Mouse (Mus musculus) lung, postnatal 0 days (tissue): ENCODE measurements at regions not wholly inside any gene's neighbourhood (a gene's known extent, or its start where the extent isn't known, plus 50 kb on each side); places are given as distances from the start of the nearest gene placed in this dataset.
"Not testable (repeated sequence)": the region's sequence is repeated elsewhere in the genome, so short reads cannot be mapped to it uniquely, and the experiment has no call there.

Experiments used
- ATAC-seq: fragments of 200-750 bp; cut with Nextera tagmentation; 2 replicates; pipeline ENCODE4 v1.8.0; 2017; ENCODE audit warnings: moderate library complexity
- DNase-seq: peaks from one replicate; pipeline ENCODE4 v3.0.0-alpha.2; 2016; ENCODE audit warnings: low spot score
- H3K27ac ChIP-seq: fragments of 300-500 bp; sonication (generic); 2 replicates; pipeline ENCODE4 v1.5.1; 2014; ENCODE audit warnings: antibody characterized with exemption, mild to moderate bottlenecking, low read length, mixed read lengths
- H3K27me3 ChIP-seq: fragments of 300-500 bp; sonication (generic); replicated peaks from 2 replicates; pipeline ENCODE4 v1.6.1; 2014; ENCODE audit warnings: low read length, mixed read lengths; ENCODE audit not compliant: insufficient read depth
- H3K36me3 ChIP-seq: fragments of 300-500 bp; sonication (generic); 2 replicates; pipeline ENCODE4 v1.6.1; 2014; ENCODE audit warnings: low read length, mixed read lengths; ENCODE audit not compliant: insufficient read depth
- H3K4me1 ChIP-seq: fragments of 300-500 bp; sonication (generic); 2 replicates; pipeline ENCODE4 v1.6.1; 2014; ENCODE audit warnings: antibody characterized with exemption, low read depth, low read length, mixed read lengths; ENCODE audit not compliant: insufficient read depth
- H3K4me2 ChIP-seq: fragments of 300-500 bp; sonication (generic); replicated peaks from 2 replicates; pipeline ENCODE4 v1.6.1; 2014; ENCODE audit warnings: low read depth, mild to moderate bottlenecking, low read length, moderate library complexity, mixed read lengths
- H3K4me3 ChIP-seq: fragments of 300-500 bp; sonication (generic); 2 replicates; pipeline ENCODE4 v1.5.1; 2014; ENCODE audit warnings: low read depth, low read length
- H3K9ac ChIP-seq: fragments of 300-500 bp; sonication (generic); replicated peaks from 2 replicates; pipeline ENCODE4 v1.6.1; 2014; ENCODE audit warnings: low read depth, mild to moderate bottlenecking
- H3K9me3 ChIP-seq: fragments of 300-500 bp; sonication (generic); 2 replicates; pipeline ENCODE4 v1.6.1; 2016; ENCODE audit warnings: low read length, mixed read lengths
- CTCF ChIP-seq: IDR thresholded peaks from 2 replicates; pipeline ENCODE4 v1.5.1; 2016; ENCODE audit warnings: antibody characterized with exemption, mild to moderate bottlenecking
- EP300 ChIP-seq: IDR thresholded peaks from 2 replicates; pipeline ENCODE4 v1.6.1; 2016; ENCODE audit warnings: antibody characterized with exemption, mild to moderate bottlenecking, control low read depth
- WGBS: fragments of 180-500 bp; shearing (Covaris S2); extraction: QIAGEN DNeasy Blood & Tissue Kit; methylation state at CpG from one replicate; pipeline ENCODE4 v1.1.7; 2014; 5-methylcytosine and 5-hydroxymethylcytosine counted together

DNA sequence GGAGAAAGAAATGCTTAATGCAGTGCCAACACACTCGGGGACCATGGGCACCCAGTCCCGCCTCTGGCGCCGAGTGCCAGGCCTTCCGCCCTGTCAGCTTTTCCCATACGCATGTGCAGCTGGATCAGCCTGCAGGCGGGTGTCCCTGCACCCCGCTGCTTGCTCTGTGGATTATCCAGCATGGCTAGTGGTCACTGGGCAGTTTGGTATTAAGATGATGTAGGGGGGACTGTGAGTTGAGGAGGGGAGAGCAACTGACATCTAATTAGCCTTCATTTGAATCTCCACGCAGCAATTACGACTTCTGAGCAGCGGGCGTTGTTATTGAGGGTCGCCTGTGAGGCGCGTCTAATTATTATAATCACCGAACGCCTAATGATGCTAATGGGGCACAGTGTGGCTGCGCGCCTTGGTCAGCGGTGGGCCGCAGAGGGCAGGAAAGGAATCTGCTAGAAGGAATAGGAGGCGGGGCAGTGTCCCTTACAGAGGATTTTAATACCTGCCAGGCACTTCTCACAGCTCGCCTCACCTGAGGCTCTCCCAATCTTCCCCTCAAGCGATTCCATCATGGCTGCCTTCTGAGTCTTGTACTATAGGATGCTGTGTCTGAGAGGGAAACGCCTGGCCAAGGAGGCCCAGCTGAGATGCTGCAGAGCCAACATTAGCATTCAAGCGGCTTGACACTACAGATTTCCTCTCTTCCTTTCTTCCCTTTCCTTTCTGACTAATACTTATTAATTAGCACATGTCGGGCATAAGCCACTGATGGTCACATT lies 116.3 kb downstream of the Cyld start:
- H3K9ac ChIP-seq: no peak overlapping the region
- H3K36me3 ChIP-seq: no peaks in the 10 kb centered on the region
- H3K27ac ChIP-seq: no peak overlapping the region
- H3K4me3 ChIP-seq: no peak overlapping the region
- H3K27me3 ChIP-seq: no peaks in the 10 kb centered on the region
- no peaks in the 10 kb centered on the region for H3K9me3 ChIP-seq
- WGBS: 78% methylated on average over 27 of the region's 27 CpGs
- H3K4me1 ChIP-seq: no peaks in the 10 kb centered on the region
- H3K4me2 ChIP-seq: no peak overlapping the region
- ATAC-seq (no peak), DNase-seq (no peak)
- no peak for TF ChIP-seq EP300
- no peak for TF ChIP-seq CTCF

GRCm38 (mm10) chr8:88806851-88807250 lies 110.0 kb downstream of the Cyld start:
- ATAC-seq, H3K9me3 ChIP-seq, DNase-seq, H3K27me3 ChIP-seq, H3K4me3 ChIP-seq, H3K27ac ChIP-seq, H3K36me3 ChIP-seq, H3K9ac ChIP-seq, H3K4me2 ChIP-seq, H3K4me1 ChIP-seq: not testable (repeated sequence)
- 87% methylated on average over 10 of the region's 10 CpGs for WGBS
